Mouse (Mus musculus) spleen, postnatal 36 days (tissue): ENCODE data around the gene Kcnip1.

Source experiments
- DNase-seq, 2 experiments: peaks; one replicate each; pipeline ENCODE4 v3.0.0; 2022; ENCODE audit warnings: low spot score in 2 of 2, mixed read lengths in 1 of 2

The Kcnip1 gene

DNA sequence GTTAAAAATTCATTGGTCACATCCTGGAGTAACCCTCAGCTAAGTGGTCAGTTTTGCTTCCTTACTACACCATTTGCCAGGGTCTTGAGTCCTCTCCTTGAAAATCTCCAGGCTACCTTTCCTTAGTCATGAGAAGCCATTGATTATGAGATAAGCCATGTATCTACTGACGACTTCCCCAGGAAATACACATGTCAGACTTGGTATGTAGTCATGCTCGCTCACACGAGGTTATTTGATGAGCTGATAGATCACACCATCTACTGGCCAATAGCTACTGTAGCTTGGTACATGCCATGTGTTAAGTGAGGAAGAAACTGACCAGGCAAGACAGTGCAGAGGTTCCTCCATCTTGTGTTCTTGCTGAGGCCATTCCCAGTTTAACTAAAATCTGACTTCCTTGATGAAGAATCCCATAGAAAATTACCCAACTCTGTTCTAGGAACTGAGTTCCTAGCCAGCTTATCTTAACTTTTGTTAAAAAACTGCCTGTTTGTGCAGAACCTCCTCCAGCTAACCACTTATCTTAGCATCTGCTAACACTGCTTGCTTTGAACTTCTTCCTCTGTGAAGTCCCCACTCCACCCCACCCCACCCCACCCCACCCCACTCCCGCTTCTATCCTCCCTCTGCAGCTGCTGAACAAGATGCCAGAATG, 53.4 kb downstream of the Kcnip1 start:
- DNase-seq: no peak

DNA sequence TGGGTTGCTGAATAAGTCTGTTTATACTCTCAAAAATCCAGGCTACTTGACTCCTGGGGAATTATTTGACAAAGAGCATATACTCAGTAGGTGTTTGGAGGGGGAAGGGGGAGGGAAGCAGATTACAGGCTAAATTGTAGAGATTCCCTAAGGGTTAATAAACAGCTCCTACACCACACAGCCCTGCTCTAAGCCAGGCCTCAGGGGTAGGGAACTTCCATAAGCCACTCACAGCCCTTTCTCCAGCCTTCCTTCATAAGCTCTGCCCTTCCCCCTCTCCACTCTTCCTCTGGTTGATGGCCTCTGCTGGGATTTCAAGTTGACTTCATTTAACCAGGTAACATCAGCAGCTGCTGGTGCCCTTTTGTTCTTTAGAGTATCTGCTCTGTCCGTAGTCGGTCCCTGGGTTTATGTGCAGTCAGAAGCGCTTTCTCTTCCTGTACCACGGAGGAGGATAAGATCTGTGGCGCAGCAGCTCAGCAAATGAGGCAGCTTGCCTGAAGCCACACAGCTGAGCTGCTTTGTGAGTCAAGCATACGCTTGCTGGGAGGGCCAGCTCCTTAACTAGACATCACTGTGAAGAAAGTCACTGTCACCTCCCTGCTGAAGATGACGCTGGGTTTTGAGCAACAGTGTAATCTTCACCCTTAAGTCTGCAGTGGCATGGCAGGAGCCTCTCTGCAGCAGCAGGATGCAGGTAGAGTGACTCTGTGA, 54.2 kb downstream of the Kcnip1 start:
- peak; percentile 37 to 48 for DNase-seq

DNA sequence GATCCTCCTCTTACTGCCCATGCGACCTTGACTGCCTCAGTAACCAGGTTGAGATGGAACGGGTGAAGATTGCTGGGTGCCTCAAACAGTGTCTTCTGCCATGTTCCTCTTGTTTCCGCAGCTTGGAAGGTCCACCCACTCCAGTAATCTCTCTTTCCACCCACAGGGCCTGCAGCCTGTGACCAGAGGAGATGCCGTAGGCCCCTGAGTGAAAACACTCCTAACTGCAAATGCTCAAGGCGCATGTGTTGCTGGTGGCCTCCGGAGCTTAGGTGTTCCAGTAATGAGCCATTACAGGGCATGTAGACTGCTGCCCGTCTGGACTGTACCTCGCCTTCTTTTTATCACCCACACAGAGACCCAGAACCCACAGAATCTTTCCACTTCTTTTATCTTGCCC, 55.3 kb downstream of the Kcnip1 start:
- no peak for DNase-seq

DNA sequence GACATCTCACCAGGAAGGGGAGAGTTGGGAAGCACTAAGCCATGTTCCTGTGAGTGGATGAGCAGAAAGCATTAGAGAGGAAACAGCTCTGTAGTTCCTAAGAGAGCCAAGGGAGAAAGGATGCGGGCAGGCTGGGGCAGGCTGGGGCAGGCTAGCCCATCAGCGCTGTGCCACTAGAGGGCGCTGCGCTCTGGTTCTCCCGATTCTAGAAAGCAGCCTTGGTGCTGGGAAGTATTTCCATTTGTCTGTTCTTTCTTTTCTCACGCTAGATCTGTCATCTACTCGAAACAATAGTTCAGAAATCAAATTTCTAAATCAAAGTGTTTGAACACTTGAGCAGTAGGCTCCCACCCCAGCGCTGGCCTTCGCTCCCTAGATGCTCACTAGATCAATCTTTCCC, 58.7 kb downstream of the Kcnip1 start:
- DNase-seq: no peak

DNA sequence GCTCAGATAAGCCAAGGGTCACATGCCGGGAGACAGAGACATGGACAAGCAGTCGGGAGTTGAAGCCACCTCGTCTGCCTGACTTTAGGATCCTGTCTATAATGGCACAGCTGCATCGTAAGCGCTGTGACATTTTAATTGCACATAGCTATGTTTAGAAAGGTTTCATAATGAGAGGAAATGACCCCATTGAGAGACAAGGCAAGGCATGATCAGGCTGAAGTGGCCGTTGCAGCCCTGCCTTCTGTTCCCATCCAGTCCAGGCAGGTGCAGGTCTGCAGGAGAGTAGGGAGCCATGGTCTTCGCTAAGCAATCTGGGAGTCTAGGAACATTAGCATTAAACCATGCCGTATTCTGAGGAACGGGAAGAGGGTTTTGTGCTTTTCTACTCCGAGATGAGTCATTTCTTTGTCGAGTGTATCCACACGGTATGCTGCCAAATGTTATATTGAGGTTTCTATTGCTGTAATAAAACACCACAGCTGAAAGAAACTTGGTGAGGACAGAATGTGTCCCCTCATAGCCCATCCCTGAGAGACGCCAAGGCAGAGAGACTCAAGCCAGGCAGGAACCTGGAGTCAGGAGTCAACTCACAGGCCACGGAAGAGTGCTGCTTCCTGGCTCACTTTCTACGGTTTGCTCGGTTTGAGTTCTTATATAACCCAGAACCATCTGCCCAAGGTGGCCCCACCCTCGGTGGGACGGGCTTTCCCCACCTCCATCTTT, 60.4 kb downstream of the Kcnip1 start:
- no peak for DNase-seq

DNA sequence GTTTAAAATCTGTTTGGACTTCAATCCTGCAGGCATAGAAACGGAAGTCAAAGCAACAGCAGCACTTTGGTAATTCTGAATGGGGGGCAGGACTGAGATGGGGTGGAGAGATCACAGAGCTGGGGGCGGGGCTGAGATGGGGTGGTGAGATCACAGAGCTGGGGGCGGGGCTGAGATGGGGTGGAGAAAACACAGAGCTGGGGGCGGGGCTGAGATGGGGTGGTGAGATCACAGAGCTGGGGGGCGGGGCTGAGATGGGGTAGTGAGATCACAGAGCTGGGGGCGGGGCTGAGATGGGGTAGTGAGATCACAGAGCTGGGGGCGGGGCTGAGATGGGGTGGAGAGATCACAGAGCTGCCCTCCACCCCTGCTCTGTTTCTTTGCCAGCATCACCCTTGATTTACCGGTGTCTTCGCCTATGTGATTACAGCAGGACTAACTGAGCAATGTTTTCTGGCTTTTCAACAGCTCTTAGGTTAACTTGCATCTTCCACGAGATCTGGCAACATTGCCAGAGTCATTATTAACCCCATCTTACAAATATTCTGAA, 61.0 kb downstream of the Kcnip1 start:
- peak; percentile 52 to 54 for DNase-seq

DNA sequence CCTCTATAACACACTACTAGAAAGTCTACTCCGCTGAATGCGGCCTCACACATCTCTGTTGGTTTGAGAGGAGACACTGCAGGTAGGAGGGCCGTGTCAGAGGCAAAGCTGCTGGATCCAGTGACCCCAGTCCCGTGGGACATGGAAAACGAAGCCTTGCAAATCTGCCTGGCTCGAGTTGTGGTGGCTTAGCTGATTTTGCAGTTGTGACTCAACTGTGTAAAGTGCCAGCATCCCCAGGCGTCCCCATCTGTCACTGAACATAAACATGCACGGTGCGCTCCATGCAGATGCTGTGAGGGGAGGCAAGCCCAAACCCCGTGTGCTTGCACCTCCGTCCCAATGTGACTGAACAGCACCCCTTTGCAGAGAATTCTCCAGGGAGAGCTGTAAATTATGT, 63.5 kb downstream of the Kcnip1 start:
- DNase-seq: no peak

DNA sequence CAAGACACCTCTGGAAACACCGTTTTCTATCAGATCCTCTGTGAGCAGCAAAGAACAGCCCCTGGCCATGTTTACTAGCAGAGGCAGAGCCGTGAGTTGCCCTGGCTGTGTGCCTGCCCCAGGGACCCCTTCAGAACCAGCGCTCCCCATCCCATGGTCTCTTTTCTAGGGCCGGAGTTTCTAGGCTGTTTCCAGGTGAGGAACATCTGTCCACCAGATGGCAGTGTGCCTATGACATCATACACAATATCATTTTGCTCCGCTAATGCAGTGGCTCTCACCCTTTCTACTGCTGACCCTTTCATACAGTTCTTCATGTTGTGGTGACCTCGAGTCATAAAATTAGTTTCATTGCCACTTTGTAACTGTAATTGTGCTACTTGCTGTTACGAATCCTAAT, 64.3 kb downstream of the Kcnip1 start:
- peak in 1 of 2 experiments; percentile 20 for DNase-seq

DNA sequence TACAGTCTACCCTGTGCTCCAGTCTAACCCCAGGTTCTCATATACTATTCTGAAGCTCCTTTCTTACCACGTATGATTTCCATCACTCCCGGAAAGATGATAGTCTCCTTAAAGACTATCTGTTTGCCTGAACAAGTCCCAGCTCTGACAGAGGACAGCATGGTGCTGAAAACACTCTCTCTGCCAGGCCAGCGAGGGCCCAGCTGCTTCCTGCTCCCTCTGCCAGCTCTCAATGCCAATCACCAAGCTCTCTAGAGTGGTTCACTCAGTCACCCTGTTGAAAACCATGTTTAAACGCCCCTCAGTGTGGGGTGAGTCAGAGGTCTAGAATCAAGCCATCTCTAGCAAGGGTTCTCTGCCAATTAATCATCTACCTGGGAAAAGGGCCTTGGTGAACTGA, 65.1 kb downstream of the Kcnip1 start:
- DNase-seq: no peak

DNA sequence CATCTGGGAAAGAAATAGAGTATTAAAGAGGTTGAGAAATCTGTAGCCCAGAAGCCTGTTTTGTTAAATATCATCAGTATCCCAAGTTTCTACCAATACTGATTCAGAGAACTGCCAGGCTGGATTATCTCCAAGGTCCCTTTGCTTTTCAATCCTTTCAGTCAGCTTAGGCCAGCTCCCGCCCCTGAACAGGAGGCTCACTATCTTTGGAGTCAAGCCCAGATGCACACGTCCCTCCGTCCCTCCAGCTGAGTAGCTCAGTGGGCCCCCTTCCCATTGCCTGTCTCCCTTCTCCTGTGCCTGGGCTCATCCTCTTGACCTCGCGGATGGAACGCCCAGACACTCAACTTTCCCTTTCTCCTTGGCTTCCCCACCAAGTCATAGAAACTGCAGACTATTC, 65.6 kb downstream of the Kcnip1 start:
- no peak for DNase-seq

DNA sequence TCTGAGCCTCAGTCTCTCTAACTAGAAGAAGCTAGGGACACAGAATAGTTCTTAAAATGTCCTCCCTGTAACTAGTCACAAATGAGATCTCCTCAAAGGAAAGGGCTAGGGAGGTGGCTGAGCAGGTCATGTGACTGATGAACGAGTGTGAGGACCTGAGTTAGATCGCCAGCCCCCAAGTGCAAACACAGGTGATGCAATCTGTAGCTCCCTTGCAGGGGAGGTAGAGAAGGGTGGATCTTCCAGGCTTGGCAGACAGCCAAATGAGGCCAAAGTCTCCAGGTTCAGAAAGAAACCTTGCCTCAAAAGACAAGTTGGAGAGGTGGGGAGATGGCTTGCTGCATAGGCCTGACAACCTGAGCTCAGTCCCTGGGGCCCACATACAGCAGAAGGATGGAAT, 66.4 kb downstream of the Kcnip1 start:
- no peak for DNase-seq

DNA sequence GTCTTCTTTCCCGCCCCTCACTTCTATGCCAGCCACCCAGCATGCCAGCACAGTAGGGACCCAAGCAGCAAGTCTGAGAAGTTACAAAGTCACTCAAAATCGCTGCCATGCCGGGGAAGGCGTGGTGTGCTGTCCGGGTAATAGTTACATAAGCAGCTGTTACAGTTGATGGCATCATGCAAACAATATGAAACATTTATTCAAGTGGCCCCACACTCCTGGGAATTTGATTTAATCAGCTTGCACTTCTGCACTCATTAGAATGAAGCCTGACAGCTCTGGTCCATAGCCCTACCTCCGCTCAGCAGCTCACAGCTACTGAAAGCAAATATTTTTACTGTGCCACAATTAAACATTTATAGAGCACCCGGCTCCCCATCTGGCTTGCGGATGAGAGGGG, 67.2 kb downstream of the Kcnip1 start:
- no peak for DNase-seq

DNA sequence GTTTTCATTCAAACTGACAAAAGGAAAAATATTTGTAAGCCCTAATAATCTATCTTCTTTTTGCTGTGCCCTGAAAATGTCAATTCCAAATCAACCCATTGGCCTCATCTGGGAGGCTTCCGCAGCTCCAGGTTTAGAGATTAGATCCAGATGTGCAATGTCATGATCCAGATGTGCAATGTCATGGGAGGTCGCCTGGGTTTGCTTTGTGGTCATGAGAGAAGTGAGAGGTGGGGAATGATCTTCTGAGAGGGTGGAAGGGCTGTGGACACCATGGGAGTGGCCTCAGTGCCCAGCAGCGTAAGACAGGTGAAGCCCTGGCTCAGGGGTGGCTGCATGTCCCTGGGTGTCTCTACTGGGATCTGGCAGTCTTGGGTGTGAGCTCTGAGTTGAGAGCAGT, 69.9 kb downstream of the Kcnip1 start:
- no peak for DNase-seq

DNA sequence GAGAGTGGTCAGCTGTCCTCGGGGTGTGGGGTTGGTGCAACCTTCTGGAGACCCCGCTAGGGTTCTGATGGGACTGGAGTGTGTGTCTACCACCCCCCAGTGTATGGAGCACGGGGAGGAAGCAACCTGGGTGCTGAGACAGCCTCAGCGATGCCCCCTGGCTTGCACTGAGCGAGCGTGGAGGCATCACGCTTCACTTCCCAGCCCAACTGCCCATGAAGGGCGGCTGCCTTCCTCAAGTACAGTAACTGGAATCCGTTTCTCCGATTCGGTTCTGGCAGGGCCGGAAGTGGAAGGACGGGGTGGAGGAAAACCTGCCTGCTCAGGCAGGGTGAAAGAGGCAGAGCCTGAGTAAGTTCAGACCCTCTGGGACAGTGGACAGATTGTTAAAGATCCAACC, 71.5 kb downstream of the Kcnip1 start:
- DNase-seq: no peak

DNA sequence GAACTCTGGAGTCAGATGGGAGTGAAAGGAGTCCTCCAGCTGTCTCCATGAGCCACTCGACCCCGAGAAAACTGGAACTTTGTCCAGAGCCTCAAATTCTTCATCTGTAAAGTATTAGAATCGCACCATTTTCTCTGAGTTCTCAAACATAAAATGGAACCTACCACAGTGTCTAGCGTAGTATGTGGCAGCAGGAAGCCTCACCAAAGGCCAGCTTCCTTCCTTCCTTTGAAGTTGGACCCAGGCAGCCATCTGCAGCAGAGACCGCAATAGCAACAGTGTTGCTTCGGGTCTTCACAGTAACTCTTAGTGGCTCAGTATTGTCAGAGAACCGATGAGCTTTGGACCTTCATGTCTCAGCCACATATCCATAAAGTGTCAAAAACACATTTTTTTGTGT, 73.1 kb downstream of the Kcnip1 start:
- DNase-seq: no peak

DNA sequence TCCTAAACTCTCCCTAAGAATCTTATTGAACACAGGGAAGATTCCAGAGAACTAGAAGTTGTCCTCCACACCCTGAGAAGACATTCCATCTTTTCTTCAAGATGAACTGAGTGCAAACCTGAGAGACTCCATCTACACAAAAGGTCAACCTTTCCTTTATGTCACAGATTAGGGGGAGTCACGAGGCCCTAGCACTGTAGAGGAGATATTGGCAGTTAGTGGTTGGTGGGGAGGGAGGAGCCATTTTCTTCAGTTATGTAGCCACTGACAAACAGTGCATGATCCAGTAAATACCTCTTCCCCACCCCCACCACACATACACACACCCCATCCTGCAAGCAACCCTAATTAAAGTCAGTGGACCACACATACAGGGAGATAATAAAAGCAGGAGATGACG, 74.5 kb downstream of the Kcnip1 start:
- no peak for DNase-seq

DNA sequence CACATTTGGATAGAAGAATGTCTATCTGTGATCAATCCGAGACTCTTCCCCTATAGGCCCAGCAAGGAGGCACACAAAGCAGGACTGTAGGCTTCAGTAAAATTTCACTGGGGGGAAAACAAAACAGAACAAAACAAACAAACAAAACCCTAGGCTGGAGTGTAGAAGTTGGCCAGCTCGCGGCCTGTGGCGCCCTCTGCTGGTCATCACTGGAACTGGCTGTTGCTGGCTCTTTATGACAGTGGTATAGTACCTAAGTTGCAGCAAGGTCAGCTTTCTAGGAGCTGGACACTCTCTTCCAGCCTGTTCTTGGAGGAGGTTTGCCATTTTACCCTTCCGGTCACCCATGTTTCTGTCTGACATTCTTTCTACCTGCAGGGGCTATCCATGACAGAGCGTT, 75.4 kb downstream of the Kcnip1 start:
- DNase-seq: peak in 1 of 2 experiments; percentile 24

DNA sequence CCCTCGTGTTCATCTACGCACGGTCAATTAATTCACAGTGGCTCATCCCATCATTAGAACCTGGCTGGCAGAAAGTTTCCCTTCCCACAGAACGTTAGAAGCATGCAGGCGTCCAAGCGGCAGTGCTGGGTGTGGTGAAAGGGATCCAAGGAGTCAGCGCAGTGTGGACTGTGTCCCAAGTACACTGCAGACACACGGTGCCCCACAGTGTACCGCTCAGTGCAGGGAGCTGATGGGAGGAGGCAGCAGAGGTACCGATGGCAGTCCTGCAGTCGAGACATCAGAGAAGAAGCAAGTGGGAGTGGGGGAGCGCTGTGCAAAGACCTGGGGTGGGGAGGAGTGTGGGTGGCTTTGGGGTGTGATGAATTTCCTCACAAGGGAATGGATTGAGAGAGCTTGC, 78.7 kb downstream of the Kcnip1 start:
- no peak for DNase-seq

DNA sequence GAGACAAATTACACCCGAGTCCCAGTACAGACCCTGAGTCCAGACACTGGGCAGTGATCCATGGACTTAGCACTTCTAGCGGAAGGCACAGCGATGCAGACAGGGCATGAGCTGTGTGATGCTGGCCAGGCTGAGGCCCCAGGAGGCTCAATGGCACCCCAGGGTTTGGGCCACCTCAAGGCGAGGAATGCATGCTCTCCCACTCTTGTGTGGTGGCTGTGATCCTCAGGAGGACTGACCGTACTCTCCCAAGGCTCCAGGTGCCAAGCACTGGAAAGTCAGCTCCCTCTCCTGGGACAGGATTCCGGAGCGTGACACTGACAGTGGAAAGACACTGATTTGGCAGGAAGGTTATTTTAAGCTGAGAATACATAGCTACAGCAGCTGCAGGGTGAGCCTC, 79.9 kb downstream of the Kcnip1 start:
- DNase-seq: no peak

DNA sequence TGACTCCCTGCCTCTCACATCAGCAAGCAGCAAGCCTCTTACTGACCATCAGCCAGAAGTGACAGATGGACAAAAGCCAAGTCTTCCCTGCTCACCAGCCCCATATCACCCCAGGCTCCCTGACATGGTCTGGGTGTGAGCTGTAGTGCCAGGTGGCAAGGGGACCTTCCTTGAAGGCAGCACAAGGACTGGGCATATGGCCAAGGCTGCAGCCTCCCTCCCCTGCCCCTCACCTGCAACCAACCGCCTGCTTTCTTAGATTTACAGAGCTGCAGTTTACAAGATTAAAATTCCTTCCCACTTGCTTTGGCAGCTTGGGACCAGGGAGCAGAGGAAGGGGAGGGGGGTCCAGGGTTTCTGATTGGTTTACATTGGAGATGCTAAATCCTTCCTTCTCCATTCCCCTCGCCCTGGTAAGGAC, 80.8 kb downstream of the Kcnip1 start:
- no peak for DNase-seq

DNA sequence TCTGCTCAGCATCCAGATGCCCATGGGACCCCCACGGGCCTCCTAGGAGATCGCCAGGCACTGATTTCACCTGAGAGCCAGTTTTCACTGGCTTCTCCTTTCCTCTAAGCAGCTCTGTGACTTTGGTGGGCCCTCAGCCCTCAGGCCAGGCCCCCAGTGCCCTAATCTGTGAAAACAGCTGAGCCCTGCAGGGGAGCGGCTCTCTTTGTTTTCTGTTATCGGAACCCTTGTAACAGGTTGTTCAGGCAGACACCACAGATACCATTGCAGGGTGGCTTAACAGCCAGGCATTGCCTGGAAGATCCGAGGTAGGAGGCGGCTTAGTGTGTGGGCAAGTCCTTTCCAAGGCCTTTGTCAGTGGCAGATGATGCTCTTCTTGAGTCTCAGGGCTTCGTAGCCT, 82.0 kb downstream of the Kcnip1 start:
- DNase-seq: no peak

DNA sequence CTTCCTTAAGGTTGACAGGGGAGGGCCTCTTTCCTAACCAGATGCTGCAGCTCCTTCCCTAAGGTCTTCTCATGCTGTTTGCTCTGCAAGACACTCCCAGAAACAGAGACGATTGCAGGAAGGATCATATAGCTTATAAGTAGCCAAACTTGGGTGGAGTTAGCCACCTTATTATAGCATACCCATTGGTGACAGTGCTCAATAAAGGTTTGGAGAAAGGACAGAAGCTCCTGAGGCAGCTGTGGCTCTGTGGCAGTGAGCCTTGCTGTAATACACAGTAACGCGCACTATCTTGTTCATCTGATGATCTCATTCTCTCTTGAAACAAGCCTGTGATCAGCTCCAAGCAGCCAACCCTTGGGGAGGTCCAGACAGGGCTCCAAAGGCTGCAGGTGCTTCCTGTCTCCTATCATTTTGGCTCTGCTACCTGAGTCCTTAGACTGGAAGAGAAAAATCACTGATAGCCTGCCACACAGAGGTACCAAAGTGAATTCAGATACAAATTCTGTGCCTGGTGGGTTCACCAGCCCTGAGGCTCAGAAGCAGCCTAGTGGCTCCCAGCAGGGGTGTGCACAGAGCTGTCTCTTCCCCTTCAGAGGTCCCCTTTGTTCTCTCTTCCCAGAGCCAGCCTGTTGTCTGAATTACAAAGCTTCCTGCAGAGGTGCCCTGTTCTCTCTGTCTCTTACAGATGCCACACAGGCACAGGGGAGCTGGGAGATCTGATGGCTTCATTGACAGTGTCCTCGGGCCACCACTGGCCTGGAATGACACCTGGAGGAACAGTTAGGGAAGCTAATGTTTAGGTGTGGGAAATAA, 84.4 kb downstream of the Kcnip1 start:
- no peak for DNase-seq
